Mouse (Mus musculus): ENCODE measurements around the gene Nanos3.

Gene Nanos3

GRCm38 (mm10) chr8:84185117-84185516 lies at the start of gene Nanos3:
Gene Nanos3 (minus strand): TSS chr8:84185217.
- in situ Hi-C loops (cut with MboI, MseI): no loop called here

GRCm38 (mm10) chr8:84233055-84233454 lies 48.0 kb upstream of the Nanos3 start:
- in situ Hi-C loops (cut with MboI, MseI): no loop called here

DNA sequence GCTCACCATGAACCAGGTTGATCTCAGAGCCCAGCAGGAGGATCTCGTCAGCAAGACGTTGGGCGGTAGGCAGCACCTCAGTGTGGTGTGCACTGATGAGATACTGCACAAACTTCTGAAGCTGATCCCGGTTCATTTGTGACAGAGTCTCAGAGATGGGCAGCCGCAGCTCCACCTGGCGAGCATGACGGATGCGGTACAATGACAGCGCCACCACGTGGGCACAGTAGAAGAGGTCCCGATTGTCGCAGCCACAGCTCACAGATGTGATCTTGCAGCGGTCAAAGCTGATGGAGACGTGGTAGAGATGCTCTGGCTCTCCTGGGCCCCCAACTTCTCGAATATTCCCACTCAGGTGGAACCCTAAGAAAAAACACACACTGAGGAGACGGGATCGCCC lies 45.7 kb upstream of the Nanos3 start:
- in situ Hi-C loops (cut with MboI, MseI): no loop called here

- in situ Hi-C loops (cut with MboI, MseI): no loop called here
Measured at GRCm38 (mm10) chr8:84223322-84224029, 38.5 kb upstream of the Nanos3 start.

- in situ Hi-C loops (cut with MboI, MseI): no loop called here
Measured at GRCm38 (mm10) chr8:84222566-84223165, 37.6 kb upstream of the Nanos3 start.

GRCm38 (mm10) chr8:84220105-84220504 lies 35.1 kb upstream of the Nanos3 start:
- in situ Hi-C loops (cut with MboI, MseI): no loop called here

DNA sequence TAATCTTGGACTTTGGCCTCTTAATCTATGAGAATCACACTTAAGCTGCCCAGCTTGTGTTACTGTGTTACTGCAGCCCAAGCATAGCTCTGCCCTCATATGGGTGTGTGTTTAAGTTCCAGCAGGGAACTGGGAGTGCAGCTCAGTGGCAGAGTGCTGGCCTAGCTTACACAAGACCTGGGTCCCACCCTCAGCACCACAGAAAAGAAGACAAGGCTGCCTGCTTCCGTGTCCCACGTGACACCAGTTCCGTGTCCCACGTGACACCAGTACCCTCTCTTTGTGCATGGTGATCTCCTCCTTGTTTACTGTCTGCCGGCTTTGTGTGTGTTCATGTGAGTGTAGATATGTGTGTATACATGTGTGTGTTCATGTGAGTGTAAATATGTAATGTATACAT lies 33.1 kb upstream of the Nanos3 start:
- in situ Hi-C loops (cut with MboI, MseI): no loop called here

DNA sequence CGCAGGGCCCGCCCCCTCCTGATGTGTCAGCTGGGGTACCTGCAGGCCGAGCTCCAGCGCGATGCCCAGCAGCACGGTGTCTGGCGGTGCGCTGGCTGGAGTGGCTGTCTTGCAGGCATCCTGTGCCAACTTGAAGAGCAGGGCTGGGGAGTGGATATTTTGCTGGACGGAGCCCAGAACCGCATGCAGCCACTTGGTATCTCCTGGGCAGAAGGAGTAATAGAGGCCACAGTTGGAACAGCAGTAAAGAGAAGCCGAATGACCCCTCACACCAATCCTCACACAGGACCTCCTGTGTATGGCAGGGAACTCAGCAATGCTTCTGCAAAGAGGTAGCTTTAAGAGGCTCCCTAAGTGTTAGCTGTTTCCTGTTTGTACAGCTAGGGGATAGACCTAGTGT lies 32.2 kb upstream of the Nanos3 start:
- in situ Hi-C loops (cut with MboI, MseI): no loop called here

- in situ Hi-C loops (cut with MboI, MseI): no loop called here
Measured at GRCm38 (mm10) chr8:84213277-84213676, 28.3 kb upstream of the Nanos3 start.

- in situ Hi-C loops (cut with MboI, MseI): no loop called here
Measured at GRCm38 (mm10) chr8:84211881-84212563, 27.0 kb upstream of the Nanos3 start.

GRCm38 (mm10) chr8:84211202-84211601 lies 26.2 kb upstream of the Nanos3 start:
- in situ Hi-C loops (cut with MboI, MseI): no loop called here

- in situ Hi-C loops (cut with MboI, MseI): no loop called here
Measured at GRCm38 (mm10) chr8:84210167-84210791, 25.3 kb upstream of the Nanos3 start.

GRCm38 (mm10) chr8:84208381-84209380 lies 23.7 kb upstream of the Nanos3 start:
- in situ Hi-C loops (cut with MboI, MseI): no loop called here

DNA sequence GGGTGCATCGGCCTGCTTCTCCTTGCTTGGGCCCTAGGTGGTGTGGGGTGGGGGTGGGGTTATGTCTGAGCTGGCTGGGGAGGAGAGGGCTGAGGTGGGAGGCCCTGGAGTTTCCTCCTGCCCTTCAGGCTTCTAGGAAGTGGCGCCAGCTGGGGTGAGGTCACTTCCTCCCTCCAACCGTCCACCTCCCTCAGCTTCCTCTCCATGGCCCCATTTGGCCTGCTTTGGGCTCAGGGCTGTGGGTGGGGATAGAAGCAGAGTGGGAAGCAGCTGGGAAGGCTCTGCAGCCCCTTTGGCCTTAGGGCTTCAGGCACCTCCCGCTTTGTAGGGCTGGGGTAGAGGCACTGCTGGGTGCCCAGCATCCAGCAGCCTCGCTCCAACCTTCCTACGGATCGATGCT lies 22.8 kb upstream of the Nanos3 start:
- in situ Hi-C loops (cut with MboI, MseI): no loop called here

DNA sequence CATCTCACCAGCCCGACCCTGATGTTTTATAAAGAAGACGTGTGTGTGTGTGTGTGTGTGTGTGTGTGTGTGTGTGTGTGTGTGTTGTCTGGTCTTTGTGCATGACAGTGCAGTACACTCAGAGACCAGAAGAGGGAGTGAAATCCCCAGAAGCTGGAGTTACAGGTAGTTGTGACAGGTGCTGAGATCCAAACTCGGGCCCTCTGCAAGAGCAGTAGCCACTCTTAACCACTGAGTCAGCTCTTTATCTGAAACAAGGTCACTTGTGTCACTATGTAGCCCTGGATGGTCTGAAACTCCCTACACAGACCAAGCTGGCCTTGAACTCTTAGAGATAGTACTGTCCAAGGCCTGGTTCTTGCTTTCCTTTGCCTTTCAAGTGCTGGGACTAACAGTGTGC lies 21.6 kb upstream of the Nanos3 start:
- in situ Hi-C loops (cut with MboI, MseI): no loop called here

DNA sequence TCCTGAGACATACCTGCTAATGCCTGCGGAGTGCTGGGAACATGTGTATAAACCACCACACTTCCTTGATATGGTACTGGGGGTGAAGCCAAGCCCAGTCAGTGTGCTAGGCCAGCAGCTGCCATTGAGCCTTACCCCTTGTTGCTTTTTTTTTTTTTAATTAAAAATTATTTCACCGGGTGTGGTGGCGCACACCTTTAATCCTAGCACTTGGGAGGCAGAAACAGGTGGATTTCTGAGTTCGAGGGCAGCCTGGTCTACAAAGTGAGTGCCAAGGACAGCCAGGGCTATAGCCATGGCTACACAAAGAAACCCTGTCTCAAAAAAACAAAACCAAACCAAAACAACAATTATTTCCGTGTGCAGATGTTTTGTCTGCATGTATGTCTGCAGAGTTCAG lies 20.1 kb upstream of the Nanos3 start:
- in situ Hi-C loops (cut with MboI, MseI): no loop called here

DNA sequence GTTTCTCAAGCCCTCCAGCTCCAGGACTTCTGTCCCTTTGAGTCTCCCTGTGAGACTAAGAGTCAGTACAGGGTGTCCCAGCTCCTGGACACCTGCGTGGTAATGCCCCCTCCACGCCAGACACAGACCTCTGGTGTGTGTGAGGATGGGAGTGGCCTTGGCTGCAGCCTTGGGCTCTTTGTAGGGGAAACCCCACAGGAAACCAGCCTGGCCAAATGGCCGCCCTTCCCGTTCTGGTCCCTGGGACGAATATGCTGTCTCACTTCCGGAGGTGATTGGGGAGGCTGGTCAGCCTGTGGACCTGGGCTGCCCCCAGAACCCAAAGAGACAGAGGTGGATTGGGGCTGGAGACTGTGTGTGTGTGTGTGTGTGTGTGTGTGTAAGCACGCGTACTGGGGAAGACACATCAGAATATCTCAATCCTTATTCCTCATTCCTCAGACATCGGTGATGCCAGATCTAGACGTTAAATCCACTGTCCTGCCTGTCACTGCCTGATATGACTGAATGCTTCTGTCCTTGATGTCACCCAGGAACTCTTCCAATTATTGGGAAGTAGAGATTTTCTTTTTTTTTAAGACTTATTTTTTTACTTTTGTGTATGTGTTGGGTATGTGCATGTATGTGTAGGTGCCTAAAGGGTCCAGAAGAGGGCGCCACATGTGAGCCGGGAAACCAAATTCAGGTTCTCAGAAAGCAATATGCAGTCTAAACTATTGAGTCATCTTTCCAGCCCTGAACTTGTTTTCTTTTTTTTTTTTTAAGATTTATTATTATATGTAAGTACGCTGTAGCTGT lies 19.2 kb upstream of the Nanos3 start:
- in situ Hi-C loops (cut with MboI, MseI): no loop called here

GRCm38 (mm10) chr8:84202938-84203917 lies 18.2 kb upstream of the Nanos3 start:
- in situ Hi-C loops (cut with MboI, MseI): no loop called here

GRCm38 (mm10) chr8:84202466-84202865 lies 17.4 kb upstream of the Nanos3 start:
- in situ Hi-C loops (cut with MboI, MseI): no loop called here
